Mouse (Mus musculus) forebrain, embryonic 14.5 days (tissue): ENCODE data around the gene Angptl8. TPM values are rescaled to one million over a fixed set of nuclear protein-coding genes. Genes with fewer than 3 reads are reported as not detected.

Source experiments
- ATAC-seq: fragments of 200-750 bp; cut with Nextera tagmentation; 2 replicates; pipeline ENCODE4 v1.8.0; 2017; ENCODE audit warnings: mild to moderate bottlenecking, moderate library complexity
- DNase-seq: peaks from one replicate; pipeline ENCODE4 v3.0.0-alpha.2; 2015; ENCODE audit warnings: low spot score
- H3K27ac ChIP-seq: fragments of 300-500 bp; sonication (generic); 2 replicates; pipeline ENCODE4 v1.5.1; 2014; ENCODE audit warnings: low read depth, mild to moderate bottlenecking, control low read depth, low read length, moderate library complexity
- H3K27me3 ChIP-seq: fragments of 300-500 bp; sonication (generic); replicated peaks from 2 replicates; pipeline ENCODE4 v1.6.1; 2014; ENCODE audit warnings: low read length, control low read depth, mixed read lengths; ENCODE audit not compliant: control insufficient read depth, insufficient read depth
- H3K36me3 ChIP-seq: fragments of 300-500 bp; sonication (generic); 2 replicates; pipeline ENCODE4 v1.6.1; 2014; ENCODE audit warnings: low read length, control low read depth; ENCODE audit not compliant: control insufficient read depth, insufficient read depth
- H3K4me1 ChIP-seq: fragments of 300-500 bp; sonication (generic); 2 replicates; pipeline ENCODE4 v1.6.1; 2014; ENCODE audit warnings: antibody characterized with exemption, low read length, control low read depth; ENCODE audit not compliant: control insufficient read depth, insufficient read depth
- H3K4me2 ChIP-seq: fragments of 300-500 bp; sonication (generic); 2 replicates; pipeline ENCODE4 v1.6.1; 2014; ENCODE audit warnings: mild to moderate bottlenecking, control low read depth, low read length
- H3K4me3 ChIP-seq: fragments of 300-500 bp; sonication (generic); 2 replicates; pipeline ENCODE4 v1.5.1; 2014; ENCODE audit warnings: low read depth, low read length, control low read depth
- H3K9ac ChIP-seq: fragments of 300-500 bp; sonication (generic); 2 replicates; pipeline ENCODE4 v1.6.1; 2014; ENCODE audit warnings: mild to moderate bottlenecking, low read length, control low read depth, moderate library complexity
- H3K9me3 ChIP-seq: fragments of 300-500 bp; sonication (generic); replicated peaks from 2 replicates; pipeline ENCODE4 v1.6.1; 2016; ENCODE audit warnings: low read length, control low read depth, mixed read lengths; ENCODE audit not compliant: control insufficient read depth
- WGBS: fragments of 180-500 bp; shearing (Covaris S2); extraction: QIAGEN DNeasy Blood & Tissue Kit; methylation state at CpG from one replicate; pipeline ENCODE4 v1.1.7; 2014; 5-methylcytosine and 5-hydroxymethylcytosine counted together
- polyA plus RNA-seq: library from polyadenylated mRNA; unstranded; fragments of >200 nt; fragmentation: Nextera tagmentation; extraction: Ambion mirVana; gene quantifications from 2 replicates; pipeline ENCODE4 v1.2.1, GENCODE M21; 2014

The Angptl8 gene
- polyA plus RNA-seq, 1 experiment from 2014 or later = not detected

DNA sequence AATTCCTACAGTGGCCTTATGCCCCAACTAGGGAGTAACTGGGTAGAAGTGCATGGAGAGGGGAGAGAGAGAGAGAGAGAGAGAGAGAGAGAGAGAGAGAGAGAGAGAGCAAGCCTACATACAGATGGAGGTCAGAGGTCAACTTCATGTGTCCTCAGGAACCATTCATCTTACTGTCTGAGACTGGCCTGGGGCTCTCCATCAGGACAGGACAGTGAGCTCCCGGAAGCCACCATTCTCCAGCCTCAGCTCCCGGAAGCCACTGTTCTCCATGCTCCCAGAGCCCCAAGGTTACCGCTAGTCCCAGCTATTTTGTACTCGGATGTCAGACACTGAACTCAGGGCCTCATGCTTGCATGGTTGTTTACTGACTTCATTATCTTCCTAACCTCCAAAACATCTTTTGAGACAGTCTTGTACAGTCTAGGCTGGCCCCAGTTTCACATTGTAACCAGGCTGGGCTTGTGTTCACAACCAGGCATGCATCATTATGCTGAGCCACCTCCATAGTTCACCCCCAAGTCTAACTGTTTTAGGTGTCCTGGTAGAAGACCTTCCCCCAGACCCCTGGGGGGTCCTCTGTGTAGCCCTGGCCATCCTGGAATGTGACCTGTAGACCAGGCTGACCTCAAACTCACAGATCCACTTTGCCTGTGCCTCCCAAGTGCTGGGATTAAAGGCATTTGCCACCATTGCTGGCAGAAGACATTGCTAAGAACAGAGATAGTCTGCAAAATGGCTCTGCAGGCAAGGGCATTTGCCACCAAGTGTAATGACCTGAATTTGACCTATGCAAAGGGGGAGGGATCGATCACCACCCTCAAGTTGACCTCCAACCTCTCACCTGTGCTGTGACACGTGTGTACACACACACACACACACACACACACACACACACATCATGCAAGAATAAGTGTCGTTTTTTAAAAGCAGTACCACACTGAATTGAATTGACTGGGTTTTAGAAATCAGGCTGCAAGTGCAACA is 14.7 kb downstream of the Angptl8 start:
- no peaks in the 10 kb centered on the region for H3K36me3 ChIP-seq
- H3K4me2 ChIP-seq = no peak overlapping the region
- DNase-seq = no peak

GRCm38 (mm10) chr9:21851084-21851483 is 15.8 kb downstream of the Angptl8 start:
- no peaks in the 10 kb centered on the region for H3K9me3 ChIP-seq
- ATAC-seq (no peak), DNase-seq (no peak)
- H3K4me2 ChIP-seq = no peak overlapping the region
- no peak overlapping the region for H3K4me3 ChIP-seq
- H3K4me1 ChIP-seq = no peaks in the 10 kb centered on the region
- H3K27me3 ChIP-seq = no peaks in the 10 kb centered on the region
- 80% methylated on average over 3 of the region's 3 CpGs for WGBS
- H3K27ac ChIP-seq = no peak overlapping the region
- H3K36me3 ChIP-seq = no peaks in the 10 kb centered on the region
- H3K9ac ChIP-seq = no peak overlapping the region

More for the DNA sequence above, 14.7 kb downstream of the Angptl8 start:
- no peak overlapping the region for H3K27ac ChIP-seq
- H3K4me1 ChIP-seq = no peaks in the 10 kb centered on the region
- H3K27me3 ChIP-seq = no peaks in the 10 kb centered on the region
- ATAC-seq = no peak
- H3K4me3 ChIP-seq = no peak overlapping the region
- H3K9me3 ChIP-seq = no peaks in the 10 kb centered on the region
- 84% methylated on average over 7 of the region's 7 CpGs for WGBS
- no peak overlapping the region for H3K9ac ChIP-seq

DNA sequence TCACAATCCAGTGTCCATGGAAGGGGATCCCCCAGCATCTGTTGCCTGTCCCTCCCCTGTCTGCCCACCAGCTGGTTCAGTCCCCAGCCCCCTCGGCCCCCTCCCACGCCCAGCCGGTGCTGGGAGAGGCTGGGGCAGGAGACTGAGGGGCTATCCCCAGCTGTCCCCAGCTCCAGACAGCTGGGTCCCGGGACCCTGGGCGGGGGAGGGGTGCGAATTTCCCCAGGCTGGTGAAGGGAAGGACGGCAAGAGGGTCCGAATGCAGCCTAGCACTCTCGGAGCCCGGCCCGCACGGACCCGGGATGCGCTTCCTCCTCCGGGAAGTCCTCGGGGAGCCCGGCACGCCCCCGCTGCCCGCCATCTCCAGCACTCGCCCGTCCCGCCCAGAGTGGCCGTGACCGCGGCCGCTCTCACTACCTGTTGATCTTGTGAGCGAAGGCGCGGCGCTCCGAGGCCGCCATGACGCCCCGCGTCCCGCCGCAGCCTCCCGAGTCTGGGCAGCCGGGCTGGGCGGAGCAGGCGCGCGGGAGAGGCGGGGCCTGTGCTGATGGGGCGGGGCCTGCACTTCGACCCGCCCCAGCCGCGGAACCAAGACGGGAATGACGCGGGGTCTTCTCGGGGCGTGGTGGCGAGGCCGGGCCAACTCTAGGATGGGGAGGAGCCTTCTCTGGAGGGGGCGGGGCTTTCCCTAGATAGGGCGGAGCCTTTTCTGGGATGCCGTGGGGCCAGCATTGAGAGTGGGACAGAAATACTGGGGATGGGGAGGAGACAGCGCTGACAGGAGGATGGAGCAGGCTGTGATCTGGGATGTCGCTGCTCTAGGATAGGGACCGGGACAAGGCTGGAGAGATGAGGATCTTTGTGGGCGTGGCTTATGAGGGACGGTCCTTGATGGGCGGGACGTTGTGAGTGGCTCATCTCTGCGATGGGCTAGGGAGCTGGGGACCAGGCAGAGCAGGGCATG is 17.1 kb downstream of the Angptl8 start, which contains the start of gene Dock6:
Gene Dock6 (minus strand): TSS at position 508 of the 964 bp plus-strand sequence.
- Histone ChIP-seq H3K27me3 (no peaks in the 10 kb centered on the region), H3K4me3 (peak within 1 kb of the TSS; percentile 42), H3K4me1 (no peaks in the 10 kb centered on the region), H3K4me2 (peak within 1 kb of the TSS; percentile 46), H3K9ac (peak within 1 kb of the TSS; percentile 55), H3K9me3 (no peaks in the 10 kb centered on the region), H3K36me3 (no peaks in the 10 kb centered on the region), H3K27ac (no peak within 1 kb of the TSS; the same call in 1 of the 2 replicates)
- DNase-seq (peak; percentile 69), ATAC-seq (peak; percentile 89)
- WGBS = under 1% methylated on average over 65 of the region's 68 CpGs

DNA sequence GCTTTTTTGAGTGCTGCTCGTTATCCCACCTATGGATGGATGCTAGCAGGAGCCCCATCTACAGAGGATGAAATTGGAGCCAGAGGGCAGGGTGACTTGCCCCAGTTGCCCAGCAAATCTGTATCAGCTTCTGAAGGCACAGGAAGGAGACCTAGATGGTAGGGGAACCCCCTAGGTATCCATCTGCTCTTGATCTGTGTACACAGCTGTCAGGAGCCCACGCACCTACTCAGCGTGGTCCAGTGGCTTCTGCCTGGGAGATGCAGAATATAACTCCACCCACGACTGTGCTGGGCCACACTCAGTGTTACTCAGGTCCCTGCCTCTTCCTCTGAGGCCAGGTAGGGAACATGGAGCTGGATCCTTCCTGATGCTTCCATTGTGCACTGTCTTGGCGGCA is 18.7 kb downstream of the Angptl8 start:
- Histone ChIP-seq H3K4me3 (no peak overlapping the region), H3K27ac (no peak overlapping the region), H3K4me2 (no peak overlapping the region), H3K27me3 (no peaks in the 10 kb centered on the region), H3K4me1 (no peaks in the 10 kb centered on the region), H3K36me3 (no peaks in the 10 kb centered on the region), H3K9ac (no peak overlapping the region), H3K9me3 (no peaks in the 10 kb centered on the region)
- 81% methylated on average over 5 of the region's 5 CpGs for WGBS
- DNase-seq = no peak
- no peak for ATAC-seq

- Histone ChIP-seq H3K27me3 (no peaks in the 10 kb centered on the region), H3K36me3 (no peaks in the 10 kb centered on the region), H3K4me1 (no peaks in the 10 kb centered on the region), H3K9ac (no peak overlapping the region), H3K9me3 (no peaks in the 10 kb centered on the region), H3K4me3 (no peak overlapping the region), H3K27ac (no peak overlapping the region), H3K4me2 (no peak overlapping the region)
- no peak for DNase-seq
- WGBS = 84% methylated on average over 6 of the region's 6 CpGs
- no peak for ATAC-seq
Observed at GRCm38 (mm10) chr9:21854894-21855293, 19.6 kb downstream of the Angptl8 start.

- H3K4me3 ChIP-seq = no peak overlapping the region
- no peaks in the 10 kb centered on the region for H3K4me1 ChIP-seq
- WGBS = 77% methylated on average over 2 of the region's 2 CpGs
- DNase-seq (no peak), ATAC-seq (no peak)
- no peak overlapping the region for H3K4me2 ChIP-seq
- H3K27me3 ChIP-seq = no peaks in the 10 kb centered on the region
- no peaks in the 10 kb centered on the region for H3K36me3 ChIP-seq
- H3K9me3 ChIP-seq = no peaks in the 10 kb centered on the region; the same call in 1 of the 2 replicates
- H3K27ac ChIP-seq = no peak overlapping the region
- H3K9ac ChIP-seq = no peak overlapping the region
Observed at GRCm38 (mm10) chr9:21857501-21857900, 22.2 kb downstream of the Angptl8 start.

DNA sequence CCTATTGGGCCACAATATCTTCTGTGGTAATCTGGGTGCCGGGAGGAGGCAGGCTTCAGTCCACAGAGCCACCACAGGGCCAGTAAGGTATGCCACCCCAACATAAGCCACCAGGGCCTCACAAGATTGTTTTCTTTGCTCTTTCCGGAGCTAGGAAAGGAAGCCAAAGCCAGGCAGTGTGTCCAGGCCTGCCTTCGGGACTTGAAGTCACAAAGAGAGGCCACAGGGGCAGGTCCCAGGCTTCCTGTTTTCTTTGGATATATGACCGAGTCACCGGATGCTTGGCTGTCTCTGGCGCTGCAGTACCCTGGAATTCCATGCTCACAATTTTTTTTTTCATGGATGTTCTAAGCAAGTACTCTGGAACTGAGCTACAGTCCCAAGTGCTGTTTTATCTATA is 22.8 kb downstream of the Angptl8 start:
- WGBS = 84% methylated on average over 6 of the region's 6 CpGs
- H3K9ac ChIP-seq = no peak overlapping the region
- H3K9me3 ChIP-seq = no peaks in the 10 kb centered on the region; the same call in 1 of the 2 replicates
- H3K4me1 ChIP-seq = no peaks in the 10 kb centered on the region
- DNase-seq = no peak
- H3K36me3 ChIP-seq = no peaks in the 10 kb centered on the region
- no peak for ATAC-seq
- H3K4me2 ChIP-seq = no peak overlapping the region
- no peak overlapping the region for H3K27ac ChIP-seq
- H3K27me3 ChIP-seq = no peaks in the 10 kb centered on the region
- H3K4me3 ChIP-seq = no peak overlapping the region

DNA sequence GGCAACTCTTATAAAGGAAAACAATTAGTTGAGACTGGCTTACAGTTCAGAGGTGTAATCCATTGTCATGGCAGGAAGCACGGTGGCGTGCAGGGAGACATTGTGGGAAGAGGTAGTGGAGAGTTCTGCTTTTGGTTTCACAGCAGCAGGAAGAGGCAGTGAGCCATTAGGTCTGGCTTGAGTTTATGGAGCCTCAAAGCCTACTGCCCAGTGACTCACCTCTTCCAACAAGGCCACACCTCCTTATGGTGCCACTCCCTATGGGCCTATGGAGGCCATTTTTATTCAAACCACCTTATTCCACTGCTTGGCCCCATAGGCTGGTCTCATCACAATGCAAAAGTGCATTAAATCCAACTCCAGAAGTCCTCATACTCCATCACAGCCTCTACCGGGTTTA is 24.3 kb downstream of the Angptl8 start:
- WGBS = 92% methylated on average over 3 of the region's 3 CpGs
- DNase-seq (no peak), ATAC-seq (no peak)
- Histone ChIP-seq H3K36me3 (no peaks in the 10 kb centered on the region), H3K9me3 (no peaks in the 10 kb centered on the region; the same call in 1 of the 2 replicates), H3K9ac (no peak overlapping the region), H3K4me2 (no peak overlapping the region), H3K4me3 (no peak overlapping the region), H3K27ac (no peak overlapping the region), H3K27me3 (no peaks in the 10 kb centered on the region), H3K4me1 (no peaks in the 10 kb centered on the region)
